Mouse (Mus musculus): ENCODE results near the gene Kirrel3.

Kirrel3 gene

GRCm38 (mm10) chr9:34837700-34838462 is 352.2 kb downstream of the Kirrel3 start:
- peak; percentile 77 for DNase-seq

DNA sequence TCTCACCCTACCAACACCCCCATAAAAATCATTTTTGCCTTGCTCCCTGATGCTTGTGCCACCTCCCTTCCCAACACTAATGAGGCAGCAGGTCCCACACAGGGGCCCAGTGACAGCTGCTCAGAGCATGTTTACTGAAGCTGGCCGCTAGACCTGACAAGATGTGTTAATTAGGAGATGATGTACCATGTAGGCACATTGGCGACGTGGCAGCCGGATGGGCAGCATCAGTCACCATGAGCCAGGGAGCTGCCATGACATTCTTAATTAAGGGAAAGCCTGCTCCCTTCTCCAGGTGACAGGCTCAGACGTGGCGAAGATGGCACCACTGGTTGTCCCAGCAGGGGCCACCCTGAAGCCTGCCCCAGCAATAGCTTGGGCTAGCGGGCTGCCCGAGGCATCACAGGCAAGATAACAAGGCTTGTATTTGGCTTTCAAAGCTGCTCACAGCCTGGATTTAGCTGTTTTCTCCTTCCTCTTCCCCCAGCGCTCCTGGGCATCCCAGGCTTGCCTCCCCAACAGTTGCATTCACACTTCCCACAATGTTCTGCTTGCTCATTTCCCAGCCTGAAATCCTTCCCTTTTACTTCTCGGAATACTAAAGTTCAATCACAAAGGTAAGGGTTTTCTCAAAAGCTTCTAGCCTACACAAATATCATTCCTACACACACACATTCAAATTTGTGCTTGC is 357.7 kb downstream of the Kirrel3 start:
- peak; percentile 60 for DNase-seq

DNA sequence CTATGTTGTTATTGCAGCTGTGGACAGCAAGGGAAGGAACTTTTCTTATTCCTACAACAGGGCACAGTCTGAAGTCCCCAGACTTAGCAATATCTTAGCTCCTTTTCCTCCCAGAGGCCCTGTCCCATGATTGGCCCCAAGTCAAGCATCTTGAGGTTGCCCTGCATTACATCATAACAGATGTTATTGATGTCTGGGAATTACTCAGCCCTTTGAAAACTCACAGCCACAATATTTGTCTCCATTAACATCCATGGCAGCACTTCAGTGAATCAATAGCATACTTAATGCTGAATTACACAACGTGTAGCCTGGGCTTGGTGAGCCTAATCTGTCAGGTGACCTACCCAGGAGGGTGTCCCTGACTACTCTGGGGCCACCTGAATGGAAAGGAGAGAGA is 360.7 kb downstream of the Kirrel3 start:
- DNase-seq = no peak

DNA sequence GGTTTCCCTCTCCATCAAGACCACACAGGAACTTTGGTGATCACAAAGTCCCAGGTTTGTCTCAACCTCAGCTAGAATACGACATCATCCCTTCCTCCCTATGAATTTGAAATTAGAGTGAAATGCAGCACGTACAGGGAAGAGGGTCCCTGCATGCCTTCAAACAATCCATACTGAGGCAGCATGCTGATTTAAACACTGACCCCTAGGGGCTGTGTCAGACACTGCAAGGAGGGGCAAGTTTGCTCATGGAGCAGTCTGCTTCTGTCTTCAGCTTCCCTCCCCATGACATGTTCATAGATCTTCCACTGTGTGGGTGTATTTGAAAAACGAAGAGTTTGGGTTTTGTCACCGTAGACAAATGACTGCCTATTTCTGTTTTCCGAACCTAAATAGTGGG is 362.0 kb downstream of the Kirrel3 start:
- DNase-seq = peak; percentile 44

GRCm38 (mm10) chr9:34851136-34851535 is 365.4 kb downstream of the Kirrel3 start:
- DNase-seq = no peak

DNA sequence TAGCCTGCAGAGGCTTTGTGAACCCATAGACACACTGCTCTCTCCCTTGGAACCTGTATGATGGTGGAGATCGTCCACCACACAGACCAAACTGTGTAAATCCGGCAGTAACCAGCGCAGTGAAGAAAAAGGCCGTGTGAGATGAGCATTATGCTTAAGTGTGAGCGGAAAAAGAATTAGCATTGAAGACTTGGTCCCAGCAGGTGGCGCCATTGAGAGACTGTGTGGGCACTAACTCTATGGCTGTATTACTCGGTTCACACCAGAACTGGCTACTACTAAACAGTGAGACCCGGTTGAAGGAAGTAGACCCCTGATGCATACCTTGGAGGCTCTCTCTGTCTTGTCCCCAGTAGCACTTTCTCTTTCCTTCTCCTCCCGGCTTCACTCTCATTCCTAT is 371.9 kb downstream of the Kirrel3 start:
- DNase-seq = peak; percentile 46

- DNase-seq = no peak
These were observed 372.4 kb downstream of the Kirrel3 start for GRCm38 (mm10) chr9:34858071-34858470.

DNA sequence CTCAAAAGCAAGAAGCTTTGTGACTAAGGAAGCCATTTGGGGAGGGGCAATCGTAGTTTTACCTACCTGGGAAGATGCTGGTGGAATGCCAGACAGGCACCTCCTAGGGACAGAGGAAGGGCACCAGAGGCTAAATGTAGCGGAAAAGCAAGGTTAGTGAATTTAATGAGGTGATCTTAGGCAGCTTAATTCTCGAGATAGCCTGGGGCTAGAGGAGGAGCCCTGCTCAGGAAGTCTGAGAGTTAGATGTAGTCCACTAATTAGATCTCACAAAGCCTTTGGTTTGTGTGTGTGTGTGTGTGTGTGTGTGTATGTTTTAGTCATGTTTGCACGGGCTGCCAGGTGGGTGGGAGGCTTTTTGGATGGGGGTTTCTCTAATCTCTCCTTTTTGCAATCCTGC is 375.2 kb downstream of the Kirrel3 start:
- no peak for DNase-seq

DNA sequence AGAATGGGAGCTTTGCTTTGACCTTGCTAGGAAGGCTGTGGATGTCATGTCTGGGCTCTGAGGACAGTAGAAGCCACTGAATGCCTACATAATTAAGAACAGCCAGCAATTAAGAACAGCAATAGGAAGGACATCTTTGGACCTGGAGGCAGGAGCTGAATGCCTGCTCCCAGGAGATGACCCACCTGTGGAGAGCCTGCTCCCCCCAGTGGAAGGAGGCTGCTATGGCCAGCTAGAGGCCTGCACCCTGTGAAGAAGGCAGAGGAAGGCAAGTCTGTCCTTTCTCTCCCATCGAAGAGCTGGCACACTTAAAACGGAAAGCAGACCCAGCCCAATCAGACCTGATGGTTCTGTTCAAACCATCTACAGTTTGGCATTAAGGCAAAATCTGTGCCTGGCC is 376.1 kb downstream of the Kirrel3 start:
- peak; percentile 48 for DNase-seq

DNA sequence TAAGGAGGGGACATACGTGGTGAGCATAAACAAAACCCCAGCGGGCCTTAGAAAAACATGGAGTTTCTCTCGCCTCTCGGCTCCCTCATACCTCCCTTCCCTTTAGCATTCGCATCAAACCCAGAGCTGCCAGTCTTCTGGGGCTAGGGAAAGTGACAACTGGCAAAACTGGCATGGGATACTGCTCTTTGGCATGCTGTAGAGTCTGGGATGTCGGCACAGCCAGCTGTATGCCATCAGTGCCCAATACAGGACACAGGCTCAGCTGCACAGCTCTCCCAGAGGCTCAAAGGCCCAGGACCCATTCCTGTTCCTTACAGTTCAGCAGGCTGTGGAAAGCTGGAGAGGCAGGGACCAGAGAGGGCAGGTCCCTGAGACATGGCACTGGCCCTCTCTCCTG is 379.9 kb downstream of the Kirrel3 start:
- no peak for DNase-seq

DNA sequence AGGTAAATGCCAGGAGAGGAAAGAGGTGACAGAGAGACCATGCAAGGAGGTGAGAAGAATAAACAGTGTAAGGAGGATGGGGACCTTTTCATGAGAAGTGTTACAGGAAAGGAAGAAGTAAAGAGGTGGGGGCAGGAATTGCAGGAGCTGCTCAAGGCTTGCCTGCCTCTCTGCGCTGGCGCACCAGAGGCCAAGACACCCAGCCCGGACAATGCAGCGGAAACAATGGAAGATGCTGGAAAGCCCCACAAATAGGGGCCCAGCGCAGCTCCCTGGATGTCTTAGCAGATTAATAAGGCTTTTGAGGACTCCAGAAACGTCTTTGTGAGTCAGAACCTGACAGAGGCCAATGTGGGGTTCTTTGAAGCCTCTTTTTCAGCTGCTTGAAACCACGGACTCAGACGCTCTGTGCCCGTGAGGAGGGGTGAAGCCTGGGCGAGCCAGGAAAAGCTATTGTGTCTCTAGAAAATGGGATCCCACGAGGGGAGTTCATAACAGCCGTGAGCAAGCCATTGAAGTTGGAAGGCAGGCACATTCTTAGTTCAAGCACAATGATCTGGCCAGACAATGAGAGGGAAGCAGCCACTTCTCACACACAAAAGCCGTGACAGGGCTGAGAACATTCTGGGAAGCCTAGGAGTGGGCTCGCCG is 385.7 kb downstream of the Kirrel3 start:
- DNase-seq = peak; percentile 51

GRCm38 (mm10) chr9:34875238-34875637 is 389.5 kb downstream of the Kirrel3 start:
- DNase-seq = no peak

DNA sequence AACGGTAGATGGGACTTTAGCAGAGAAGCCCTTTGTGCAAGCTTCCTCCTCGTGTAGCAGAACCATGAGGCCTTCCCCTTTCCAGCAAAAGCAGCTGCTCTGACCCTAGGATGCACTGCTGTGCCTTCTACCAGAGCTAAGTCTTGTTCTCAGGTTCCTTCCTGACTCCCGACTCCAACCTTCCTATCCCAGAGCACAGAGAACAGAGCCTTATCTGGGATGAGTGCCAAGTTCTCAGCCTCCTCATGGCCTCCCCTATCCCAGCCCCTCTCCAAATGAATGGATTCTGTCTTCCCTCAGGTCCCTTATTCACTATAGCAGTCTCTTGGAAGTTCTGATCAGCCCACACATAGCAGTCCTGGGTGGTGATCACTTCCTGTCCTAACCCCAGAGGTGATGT is 391.5 kb downstream of the Kirrel3 start:
- no peak for DNase-seq

- DNase-seq = no peak
These were observed 392.1 kb downstream of the Kirrel3 start for GRCm38 (mm10) chr9:34877799-34878198.

GRCm38 (mm10) chr9:34881750-34882149 is 396.1 kb downstream of the Kirrel3 start:
- DNase-seq = no peak

DNA sequence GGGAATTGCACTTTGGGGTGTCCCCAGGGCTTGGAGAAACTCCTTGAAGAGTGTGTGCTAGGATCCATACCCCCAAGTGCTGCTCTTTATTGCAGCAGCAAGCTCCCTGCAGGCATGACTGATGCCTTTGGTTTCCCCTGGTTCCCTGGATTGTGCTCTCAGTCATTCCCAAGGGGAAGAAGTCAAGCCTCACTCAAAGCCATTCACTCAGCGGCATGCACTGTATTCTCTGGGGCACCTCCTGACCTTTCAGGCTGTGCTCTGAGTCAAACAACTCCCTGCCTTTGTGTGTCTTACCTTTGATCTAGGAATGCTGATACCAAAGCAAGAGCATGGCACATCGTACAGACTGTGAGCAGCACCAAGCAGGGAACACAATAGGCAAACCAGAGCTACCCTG is 396.5 kb downstream of the Kirrel3 start:
- DNase-seq = no peak

DNA sequence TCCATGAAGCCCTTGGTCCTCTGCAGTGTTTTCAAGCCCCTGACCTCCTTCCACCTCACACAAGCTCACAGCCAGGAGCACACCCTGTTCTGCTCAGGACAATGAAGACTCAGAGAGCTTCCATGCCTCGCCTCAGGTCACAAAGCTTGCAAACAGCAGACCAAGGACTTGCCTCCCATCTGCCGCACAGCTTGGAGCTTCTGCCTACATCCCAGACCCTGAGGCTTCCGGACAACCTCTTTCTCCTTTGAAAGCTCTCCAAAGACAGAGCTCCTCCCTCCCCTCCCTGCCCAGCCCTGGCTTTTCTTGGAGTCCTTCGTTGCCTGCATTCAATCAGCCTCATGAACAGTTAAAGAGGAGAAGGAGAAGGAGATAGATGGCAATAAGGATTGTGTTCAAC is 397.4 kb downstream of the Kirrel3 start:
- DNase-seq = no peak

GRCm38 (mm10) chr9:34884325-34884724 is 398.6 kb downstream of the Kirrel3 start:
- DNase-seq = no peak

GRCm38 (mm10) chr9:34884942-34885341 is 399.2 kb downstream of the Kirrel3 start:
- DNase-seq = no peak

- DNase-seq = no peak
These were observed 401.1 kb downstream of the Kirrel3 start for GRCm38 (mm10) chr9:34886746-34887145.

GRCm38 (mm10) chr9:34887196-34887595 is 401.5 kb downstream of the Kirrel3 start:
- DNase-seq = no peak

GRCm38 (mm10) chr9:34888298-34888697 is 402.6 kb downstream of the Kirrel3 start:
- no peak for DNase-seq

- no peak for DNase-seq
These were observed 415.5 kb downstream of the Kirrel3 start for GRCm38 (mm10) chr9:34901216-34901615.

- DNase-seq = no peak
These were observed 416.2 kb downstream of the Kirrel3 start for GRCm38 (mm10) chr9:34901888-34902287.

Measured in retina, postnatal 1 day (tissue).